In the genomic region with DNA sequence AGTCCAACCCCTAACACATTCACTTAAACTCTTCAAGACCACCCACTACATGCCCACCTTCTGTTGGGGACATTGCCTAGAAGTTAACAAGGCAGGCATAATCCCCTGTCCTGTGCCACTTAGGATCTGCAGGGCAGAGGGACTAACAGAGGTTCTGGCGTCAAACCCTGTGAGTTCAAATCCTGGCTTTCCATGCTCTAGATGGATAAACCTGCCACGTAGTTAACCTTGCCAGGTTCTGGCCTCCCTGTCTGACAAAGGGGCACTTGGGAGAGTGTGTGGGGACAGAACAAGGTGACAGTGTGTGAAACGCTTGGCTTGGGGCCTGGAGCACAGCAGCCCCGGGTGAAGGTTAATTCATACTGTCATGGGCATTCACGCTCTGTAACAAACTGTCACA, we compare ENCODE assay signal across 14 mouse cellular contexts. TPM values are rescaled to one million over a fixed set of nuclear protein-coding genes. Genes with fewer than 3 reads are reported as not detected.
DNase-seq lines count a peak whose midpoint lies in the region; ATAC-seq and TF ChIP-seq lines count a peak whose summit lies in the region.
"Had no signal": no experiment of that assay in that cellular context is flagged by ENCODE, and none has a peak within 500 bp of the region (broad histone marks: within the 10 kb centered on the region; RNA-seq: fewer than 3 reads in every experiment).

No protein-coding gene starts in this region.

- H3K27me3 ChIP-seq in heart, postnatal 0 days (ENCODE audit: control insufficient read depth, insufficient read depth, low read length) = no peaks in the 10 kb centered on the region
- H3K27me3 ChIP-seq in neural tube, embryonic 13.5 days = peaks cover 46% of the 10 kb centered on the region
- H3K27me3 ChIP-seq: embryonic facial prominence, embryonic 13.5 days; heart, embryonic 13.5 days had no signal

- H3K4me3 ChIP-seq in heart, postnatal 0 days (ENCODE audit: low read depth, low read length) = no peak overlapping the region
- no peak overlapping the region for H3K4me3 ChIP-seq in neural tube, embryonic 13.5 days
- H3K4me3 ChIP-seq: embryonic facial prominence, embryonic 13.5 days; forebrain, embryonic 12.5 days; heart, embryonic 13.5 days; hindbrain, embryonic 15.5 days had no signal

- TF ChIP-seq CTCF in heart, postnatal 0 days (IDR thresholded peaks at IDR 0.05; ENCODE audit: low read depth) = no peak

- H3K36me3 ChIP-seq in heart, postnatal 0 days (replicated peaks; ENCODE audit: control insufficient read depth, insufficient read depth, low read length) = no peaks in the 10 kb centered on the region
- H3K36me3 ChIP-seq in neural tube, embryonic 13.5 days = no peaks in the 10 kb centered on the region
- H3K36me3 ChIP-seq: embryonic facial prominence, embryonic 13.5 days; forebrain, embryonic 12.5 days; heart, embryonic 13.5 days; hindbrain, embryonic 15.5 days had no signal

- H3K9ac ChIP-seq in heart, postnatal 0 days (replicated peaks; ENCODE audit: low read depth, low read length) = no peak overlapping the region
- no peak overlapping the region for H3K9ac ChIP-seq in neural tube, embryonic 13.5 days
- H3K9ac ChIP-seq: embryonic facial prominence, embryonic 13.5 days; forebrain, embryonic 12.5 days; heart, embryonic 13.5 days; hindbrain, embryonic 15.5 days had no signal

- no peak for TF ChIP-seq EP300 in heart, postnatal 0 days (IDR thresholded peaks at IDR 0.05; ENCODE audit: low read depth)

- intact Hi-C loops in heart, postnatal 36 days (cut with DNase I) = no loop called here

- peak; percentile 86 for DNase-seq in heart, adult 11 months
- no peak for DNase-seq in heart, postnatal 36 days
- no peak for DNase-seq in heart, postnatal 0 days (ENCODE audit: low spot score)
- no peak for DNase-seq in heart, adult 8-10 months (ENCODE audit: low spot score)
- DNase-seq in neural tube, embryonic 10.5 days (ENCODE audit: extremely low spot score, low spot score) = no peak
- no peak for DNase-seq in kidney, postnatal 10 days
- DNase-seq: kidney, adult 11 months; kidney, postnatal 14 days had no signal

- WGBS in heart, postnatal 0 days = 51% methylated on average over 5 of the region's 5 CpGs
- WGBS in neural tube, embryonic 13.5 days = 59% methylated on average over 5 of the region's 5 CpGs

- peak; percentile 30; the same call in 1 of the 2 replicates for ATAC-seq in heart, postnatal 0 days (ENCODE audit: insufficient read depth, low read depth)
- peak; percentile 29; the same call in 1 of the 2 replicates for ATAC-seq in neural tube, embryonic 13.5 days (ENCODE audit: low read depth)

- H3K4me1 ChIP-seq in heart, postnatal 0 days (ENCODE audit: control insufficient read depth, insufficient read depth) = peaks cover 15% of the 10 kb centered on the region; the same call in 1 of the 2 replicates
- H3K4me1 ChIP-seq in neural tube, embryonic 13.5 days (replicated peaks) = peaks cover 16% of the 10 kb centered on the region
- H3K4me1 ChIP-seq: forebrain, embryonic 12.5 days; heart, embryonic 13.5 days had no signal

- no peak overlapping the region for H3K27ac ChIP-seq in heart, postnatal 0 days (ENCODE audit: low read depth)
- no peak overlapping the region for H3K27ac ChIP-seq in neural tube, embryonic 13.5 days (replicated peaks)
- H3K27ac ChIP-seq: embryonic facial prominence, embryonic 13.5 days; forebrain, embryonic 12.5 days; heart, embryonic 13.5 days; hindbrain, embryonic 15.5 days had no signal

- no peaks in the 10 kb centered on the region for H3K9me3 ChIP-seq in heart, postnatal 0 days (replicated peaks; ENCODE audit: control insufficient read depth, low read length)
- no peaks in the 10 kb centered on the region for H3K9me3 ChIP-seq in neural tube, embryonic 13.5 days
- H3K9me3 ChIP-seq: embryonic facial prominence, embryonic 13.5 days; forebrain, embryonic 12.5 days; heart, embryonic 13.5 days; hindbrain, embryonic 15.5 days had no signal

- H3K4me2 ChIP-seq in heart, postnatal 0 days (ENCODE audit: low read depth, low read length) = no peak overlapping the region
- no peak overlapping the region for H3K4me2 ChIP-seq in neural tube, embryonic 13.5 days
- H3K4me2 ChIP-seq: forebrain, embryonic 12.5 days; heart, embryonic 13.5 days; hindbrain, embryonic 15.5 days had no signal

RNA-seq across cellular contexts. Expression of a gene that starts 36.3 kb away (rescaled TPM):
- total RNA-seq in heart, postnatal 36 days (2021) = under 1 TPM; 0.08 to 0.17 TPM
- 0.23 TPM in 1 of 2 replicates, not detected in the other for total RNA-seq in heart, postnatal 0 days (2014; rRNA removed; ENCODE audit: low replicate concordance)
- polyA plus RNA-seq in heart, postnatal 0 days (2015; fragmentation: Nextera tagmentation; extraction: Ambion mirVana) = 0.20 and 0.21 TPM in 2 replicates
- total RNA-seq in heart, adult 8-10 months (2022) = under 1 TPM in 3 of 4 experiments, not detected in 1; 0.25 to 0.53 (median 0.27) TPM
- 90.2 and 95.5 TPM in 2 replicates for polyA plus RNA-seq in neural tube, embryonic 13.5 days (2015; fragmentation: Nextera tagmentation; extraction: Ambion mirVana)
- total RNA-seq: hematopoietic stem cell, adult 5-6 weeks had no signal
